Mouse (Mus musculus) embryo, embryonic 10.5 days (tissue): ENCODE results near the gene Man1c1.

Experiments used
- DNase-seq: peaks from one replicate; pipeline ENCODE4 v3.0.0-alpha.2; 2015; ENCODE audit warnings: low spot score

Man1c1 gene

DNA sequence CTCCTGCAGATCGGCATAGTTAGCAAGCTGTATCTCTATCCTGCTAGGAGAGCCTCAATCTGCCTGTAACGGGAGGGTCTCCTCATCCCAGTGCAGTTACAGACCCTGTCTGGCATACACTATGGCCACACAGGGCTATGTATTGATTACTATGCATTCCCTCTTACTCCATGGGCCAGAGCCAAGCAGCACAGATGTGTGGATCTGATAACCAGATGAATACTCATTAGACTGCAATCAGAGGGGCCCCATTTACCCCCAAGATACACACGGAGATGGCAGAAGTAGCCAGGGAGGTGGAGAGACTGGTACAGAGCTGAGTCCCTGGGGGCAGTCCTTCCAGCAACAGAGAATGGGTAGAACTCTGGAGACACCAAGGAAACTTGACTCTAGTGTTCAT lies 101.5 kb downstream of the Man1c1 start:
- no peak for DNase-seq

- DNase-seq, result no peak
Measured at GRCm38 (mm10) chr4:134601981-134602380, 102.1 kb downstream of the Man1c1 start.

DNA sequence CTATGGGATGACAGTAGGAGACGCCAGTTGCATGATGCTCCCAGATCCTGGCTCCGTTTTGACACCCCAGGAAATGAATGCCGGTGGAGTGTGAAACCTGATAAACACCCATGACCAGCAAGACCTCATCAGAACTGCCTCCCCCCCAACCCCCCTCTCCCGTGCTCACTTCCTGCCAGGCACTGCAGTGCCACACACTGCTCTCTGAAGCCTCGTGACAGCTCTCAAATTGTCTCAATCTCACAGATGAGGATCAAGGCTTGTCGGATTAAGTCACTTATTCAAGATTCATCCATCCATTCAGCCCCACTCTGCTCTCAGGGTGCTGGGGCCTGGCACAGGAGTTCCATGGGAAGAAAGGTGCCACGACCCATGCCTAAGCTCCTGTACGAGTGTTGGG lies 102.7 kb downstream of the Man1c1 start:
- no peak for DNase-seq

GRCm38 (mm10) chr4:134600777-134601176 lies 103.3 kb downstream of the Man1c1 start:
- DNase-seq, result no peak

DNA sequence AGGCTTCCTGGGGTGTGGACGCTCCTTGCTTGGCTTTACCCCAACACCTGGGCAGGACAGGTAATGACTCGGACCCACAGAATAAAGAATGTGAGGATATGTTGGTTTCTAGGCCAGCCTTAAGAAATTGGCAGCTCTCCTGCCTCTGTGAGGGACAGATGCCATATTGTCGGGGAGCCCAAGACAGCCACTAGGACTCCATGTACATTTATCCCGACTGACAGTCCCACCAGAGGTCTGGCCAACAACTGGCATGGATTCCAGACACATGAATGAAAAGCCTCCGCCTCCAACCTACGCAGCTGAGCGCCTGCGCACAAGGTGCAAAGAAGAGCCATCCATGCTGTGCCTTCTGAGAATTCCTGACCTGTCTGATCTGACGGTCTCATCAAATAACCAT lies 104.0 kb downstream of the Man1c1 start:
- no peak for DNase-seq

- no peak for DNase-seq
Measured at GRCm38 (mm10) chr4:134596816-134597692, 107.0 kb downstream of the Man1c1 start.

- DNase-seq, result no peak
Measured at GRCm38 (mm10) chr4:134594731-134595439, 109.2 kb downstream of the Man1c1 start.

- no peak for DNase-seq
Measured at GRCm38 (mm10) chr4:134592442-134592841, 111.6 kb downstream of the Man1c1 start.

DNA sequence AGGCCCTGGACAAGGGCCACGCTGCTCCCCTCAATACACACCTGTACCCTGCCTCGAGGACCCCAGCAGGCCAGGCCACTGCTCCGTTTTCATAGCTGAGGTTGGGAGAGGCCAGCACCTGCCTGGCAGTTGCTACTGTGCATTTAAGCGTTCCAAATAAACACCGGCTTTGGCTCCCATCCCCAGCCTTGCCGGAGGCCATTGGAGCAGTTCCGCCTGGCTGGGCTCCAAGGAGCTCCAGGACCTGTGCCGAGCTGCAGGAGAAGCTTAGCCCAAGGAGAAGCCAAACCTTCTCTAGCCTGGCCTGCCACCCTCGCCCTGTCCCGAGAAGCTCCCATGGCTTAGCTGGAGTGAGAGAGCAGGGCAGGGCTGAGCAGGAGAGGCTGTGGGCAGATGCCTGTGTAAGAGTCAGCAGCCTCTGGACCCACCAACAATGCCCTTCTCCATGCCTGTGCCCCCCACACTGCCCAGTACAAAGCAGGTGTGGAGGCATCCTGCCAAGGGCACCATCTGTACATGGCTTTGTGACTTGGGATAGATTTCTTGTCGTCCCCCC lies 112.5 kb downstream of the Man1c1 start:
- DNase-seq, result no peak

DNA sequence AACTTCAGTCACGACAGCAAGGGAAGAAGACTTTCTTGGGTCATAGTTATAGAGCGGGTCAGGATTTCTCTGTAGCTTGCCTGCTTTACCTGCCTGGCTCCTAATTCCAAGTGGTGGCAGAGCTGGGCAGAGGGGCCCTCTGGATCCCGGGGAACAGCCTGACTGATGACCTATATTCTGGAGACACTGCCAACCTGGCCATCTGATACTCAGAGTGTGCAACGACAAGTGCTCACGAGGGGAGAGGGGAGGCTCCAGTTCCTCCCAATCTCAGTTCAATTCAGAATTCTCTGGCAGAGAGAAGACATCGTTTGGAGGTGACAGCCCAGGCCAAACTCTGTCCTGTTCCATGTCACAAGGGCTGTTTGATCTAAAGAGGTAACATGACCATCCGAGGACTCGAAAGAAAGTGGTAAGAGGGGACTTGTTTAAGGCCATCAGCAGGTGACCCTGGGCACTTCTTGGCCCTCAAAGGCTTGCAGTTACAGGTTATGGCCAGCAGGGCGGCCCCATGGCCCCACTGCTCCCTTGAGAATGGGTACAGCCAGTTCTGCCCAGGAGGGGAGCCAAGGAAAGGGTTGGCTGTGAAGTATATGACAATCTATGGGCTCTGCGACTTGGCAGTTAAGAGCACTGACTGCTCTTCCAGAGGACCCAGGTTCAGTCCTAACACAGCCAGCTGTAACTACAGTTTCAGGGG lies 113.7 kb downstream of the Man1c1 start:
- DNase-seq, result no peak

GRCm38 (mm10) chr4:134589786-134590185 lies 114.3 kb downstream of the Man1c1 start:
- no peak for DNase-seq

- DNase-seq, result no peak
Measured at GRCm38 (mm10) chr4:134588951-134589350, 115.1 kb downstream of the Man1c1 start.

- no peak for DNase-seq
Measured at GRCm38 (mm10) chr4:134588287-134588686, 115.8 kb downstream of the Man1c1 start.

DNA sequence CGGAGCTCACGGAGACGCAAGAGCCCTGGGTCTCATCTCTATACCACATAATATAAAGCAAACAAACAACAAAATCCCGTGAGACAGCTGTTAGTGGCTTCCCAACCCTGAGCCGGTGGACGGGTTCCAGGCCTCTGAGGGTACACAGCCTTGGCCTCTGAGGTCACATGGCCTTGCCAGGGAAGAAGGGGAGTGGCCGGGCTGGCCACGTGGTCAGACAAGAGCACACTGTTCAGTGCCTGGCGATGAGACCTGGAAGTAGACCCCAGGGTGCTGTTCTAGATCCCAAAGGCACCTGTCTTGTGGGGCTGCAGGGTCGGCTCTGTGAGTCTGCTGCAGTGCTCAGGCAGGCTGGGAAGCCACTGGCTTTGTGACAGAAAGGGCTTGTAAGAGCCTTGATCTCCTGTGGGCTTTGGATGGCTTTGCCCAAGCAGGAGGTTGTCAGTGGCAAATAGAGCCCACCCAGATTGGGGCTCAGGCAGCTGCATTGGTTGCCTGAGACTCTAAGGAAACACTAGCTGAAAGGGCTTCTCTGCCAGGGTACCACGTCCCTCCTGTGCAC lies 116.4 kb downstream of the Man1c1 start:
- DNase-seq, result no peak

- no peak for DNase-seq
Measured at GRCm38 (mm10) chr4:134586631-134587030, 117.5 kb downstream of the Man1c1 start.

GRCm38 (mm10) chr4:134586126-134586525 lies 118.0 kb downstream of the Man1c1 start:
- DNase-seq, result no peak

DNA sequence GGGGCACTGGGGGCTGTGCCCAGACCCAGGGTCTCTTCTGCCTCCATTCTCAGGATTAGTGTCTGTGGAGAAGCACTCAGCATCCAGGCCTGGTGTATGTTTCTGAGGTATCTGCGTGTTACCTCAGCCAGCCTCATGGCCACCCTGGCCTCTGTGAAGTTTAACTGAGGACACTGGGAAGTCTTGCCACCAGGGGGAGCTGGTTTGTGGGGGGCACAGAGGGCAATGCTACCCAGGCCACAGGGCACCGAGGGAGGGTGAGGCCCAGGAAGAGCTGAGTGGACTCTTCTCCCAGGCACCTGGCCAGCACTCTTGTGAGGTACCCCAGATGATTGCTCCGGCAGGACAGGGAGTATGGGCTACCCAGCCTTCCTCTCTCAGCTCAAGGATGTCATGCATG lies 120.6 kb downstream of the Man1c1 start:
- no peak for DNase-seq

DNA sequence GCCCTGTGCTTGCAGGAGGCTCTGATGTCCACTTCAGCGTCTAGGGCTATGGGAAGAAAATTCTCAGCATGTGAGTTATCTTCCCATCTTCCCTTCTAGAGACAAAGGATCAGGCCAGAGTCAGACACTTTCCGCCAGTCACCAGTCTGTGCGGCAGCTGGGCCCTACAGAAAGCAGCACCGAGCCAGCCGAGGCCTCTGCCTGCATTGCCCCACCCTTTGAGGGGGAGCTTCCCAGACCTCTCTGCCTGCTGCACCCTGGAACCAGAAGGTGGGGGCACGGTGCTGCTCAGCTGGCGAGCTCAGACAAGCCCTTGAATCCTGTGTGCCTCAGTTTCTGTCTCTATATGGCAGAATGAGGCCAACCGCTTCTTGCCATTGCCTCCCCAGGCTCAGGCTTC lies 122.7 kb downstream of the Man1c1 start:
- DNase-seq, result no peak

DNA sequence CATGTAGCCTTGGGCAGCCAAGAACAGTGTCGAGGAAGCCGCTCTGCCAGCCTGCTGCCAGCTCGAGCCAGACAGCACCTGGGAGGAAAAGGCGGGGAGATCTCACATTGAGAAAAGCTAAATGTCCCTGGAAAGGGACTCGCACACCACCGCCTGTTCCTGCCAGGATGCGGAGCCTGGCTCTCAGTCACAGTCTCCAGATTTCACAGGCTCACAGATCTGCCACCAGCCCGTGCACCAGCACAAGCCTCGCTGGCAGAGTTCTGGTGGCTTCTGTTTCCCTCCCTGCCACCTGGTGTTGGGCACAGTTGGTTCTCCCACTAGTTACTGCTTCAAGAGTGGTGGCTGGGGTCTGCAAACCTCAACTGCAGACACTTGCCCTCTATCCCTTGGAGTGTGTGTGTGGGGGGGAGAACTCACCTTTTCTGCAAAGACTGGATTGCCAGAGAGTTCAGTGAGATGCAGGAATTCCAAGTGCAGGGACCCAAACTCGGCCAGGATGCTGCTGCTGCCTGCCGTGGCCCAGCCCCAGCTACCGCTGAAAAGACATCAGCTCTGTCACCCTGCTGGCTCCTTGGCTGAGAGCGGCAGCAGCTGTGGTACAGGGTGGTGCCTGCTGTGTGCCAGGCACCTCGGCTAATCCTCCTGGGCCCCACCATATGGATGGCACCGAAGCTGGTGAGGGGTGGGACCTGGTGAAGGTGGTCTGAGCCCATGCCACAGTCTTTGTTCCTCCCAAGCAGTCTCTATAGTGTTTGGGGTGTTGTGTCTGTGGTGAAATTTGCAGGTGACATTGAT lies 123.5 kb downstream of the Man1c1 start:
- DNase-seq, result no peak

- DNase-seq, result no peak
Measured at GRCm38 (mm10) chr4:134579620-134580019, 124.5 kb downstream of the Man1c1 start.

DNA sequence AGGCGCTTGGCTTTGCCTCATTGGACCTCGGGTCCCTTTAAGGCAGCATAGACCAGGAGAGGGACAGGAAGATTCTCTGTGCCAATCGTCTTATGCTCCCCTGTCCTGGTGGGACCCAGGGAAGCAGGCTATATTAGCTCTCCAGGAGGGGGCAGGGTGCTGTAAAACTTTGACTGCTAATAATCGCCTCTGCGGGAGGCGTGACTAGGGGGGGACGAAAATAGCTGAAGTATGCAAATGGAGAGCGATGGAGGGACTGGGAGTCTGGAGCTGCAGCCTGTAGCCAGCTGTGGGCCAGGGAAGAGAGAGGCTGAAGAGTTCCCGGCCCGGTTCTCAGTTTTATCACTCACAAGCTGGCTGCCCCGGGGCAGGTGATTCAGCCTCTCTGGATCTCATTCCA lies 124.9 kb downstream of the Man1c1 start:
- peak; percentile 45 for DNase-seq
